Mouse (Mus musculus) heart, embryonic 10.5 days (tissue): ENCODE measurements around the gene Slc25a30. TPM values are rescaled to one million over a fixed set of nuclear protein-coding genes. Genes with fewer than 3 reads are reported as not detected.

ENCODE experiments used
- DNase-seq: peaks from one replicate; pipeline ENCODE4 v3.0.0-alpha.2; 2017; ENCODE audit warnings: low spot score
- H3K27ac ChIP-seq: fragments of 300-500 bp; sonication (generic); 2 replicates; pipeline ENCODE4 v1.5.1; 2016; ENCODE audit warnings: mild to moderate bottlenecking
- H3K27me3 ChIP-seq: fragments of 300-500 bp; sonication (generic); 2 replicates; pipeline ENCODE4 v1.6.1; 2016; ENCODE audit warnings: mild to moderate bottlenecking; ENCODE audit not compliant: poor library complexity, insufficient read depth, severe bottlenecking
- H3K36me3 ChIP-seq: fragments of 300-500 bp; sonication (generic); 2 replicates; pipeline ENCODE4 v1.6.1; 2016; ENCODE audit warnings: mild to moderate bottlenecking, moderate library complexity
- H3K4me1 ChIP-seq: fragments of 300-500 bp; sonication (generic); 2 replicates; pipeline ENCODE4 v1.6.1; 2016; ENCODE audit warnings: mild to moderate bottlenecking
- H3K4me3 ChIP-seq: fragments of 300-500 bp; sonication (generic); 2 replicates; pipeline ENCODE4 v1.5.1; 2016; ENCODE audit warnings: mild to moderate bottlenecking, moderate library complexity
- H3K9me3 ChIP-seq: fragments of 300-500 bp; sonication (generic); 2 replicates; pipeline ENCODE4 v1.6.1; 2016; ENCODE audit warnings: mild to moderate bottlenecking, moderate library complexity
- WGBS: fragments of 180-500 bp; shearing (Covaris S2); methylation state at CpG from one replicate; pipeline ENCODE4 v1.1.7; 2016; 5-methylcytosine and 5-hydroxymethylcytosine counted together
- polyA plus RNA-seq: library from polyadenylated mRNA; unstranded; fragments of >200 nt; fragmentation: Nextera tagmentation; extraction: Ambion mirVana; gene quantifications from 2 replicates; pipeline ENCODE4 v1.2.1, GENCODE M21; 2016

Gene Slc25a30
- polyA plus RNA-seq, 1 experiment from 2014 or later, result 5.2 TPM

GRCm38 (mm10) chr14:75756971-75757370 lies 29.9 kb downstream of the Slc25a30 start:
- 84% methylated on average over 6 of the region's 6 CpGs for WGBS
- Histone ChIP-seq H3K36me3 (no peaks in the 10 kb centered on the region), H3K4me1 (peaks cover 11% of the 10 kb centered on the region), H3K27me3 (peaks cover 15% of the 10 kb centered on the region; the same call in 1 of the 2 replicates), H3K27ac (no peak overlapping the region), H3K9me3 (no peaks in the 10 kb centered on the region), H3K4me3 (no peak overlapping the region)
- DNase-seq, result no peak

- under 1% methylated on average over 78 of the region's 78 CpGs for WGBS
- H3K27me3 ChIP-seq, result peaks cover 15% of the 10 kb centered on the region; the same call in 1 of the 2 replicates
- no peaks in the 10 kb centered on the region for H3K9me3 ChIP-seq
- no peaks in the 10 kb centered on the region for H3K36me3 ChIP-seq
- peak; percentile 97 for DNase-seq
- H3K4me3 ChIP-seq, result peak within 1 kb of the TSS; percentile 98
- peaks cover 11% of the 10 kb centered on the region for H3K4me1 ChIP-seq
- H3K27ac ChIP-seq, result peak within 1 kb of the TSS; percentile 93
Measured at GRCm38 (mm10) chr14:75753991-75754817, 32.6 kb downstream of the Slc25a30 start, which contains the start of gene Cog3. Gene Cog3, minus strand, starts transcription at chr14:75754517.

- DNase-seq, result no peak
- Histone ChIP-seq H3K36me3 (no peaks in the 10 kb centered on the region), H3K27me3 (peaks cover 13% of the 10 kb centered on the region; the same call in 1 of the 2 replicates), H3K4me1 (peaks cover 11% of the 10 kb centered on the region), H3K4me3 (peak overlapping the region; percentile 98), H3K9me3 (no peaks in the 10 kb centered on the region), H3K27ac (no peak overlapping the region)
- WGBS, result 62% methylated on average over 8 of the region's 8 CpGs
Measured at GRCm38 (mm10) chr14:75753206-75753605, 33.6 kb downstream of the Slc25a30 start.

- Histone ChIP-seq H3K27me3 (no peaks in the 10 kb centered on the region), H3K27ac (no peak overlapping the region), H3K36me3 (peaks cover 11% of the 10 kb centered on the region; the same call in 1 of the 2 replicates), H3K4me1 (peaks cover 11% of the 10 kb centered on the region), H3K4me3 (no peak overlapping the region), H3K9me3 (no peaks in the 10 kb centered on the region)
- no peak for DNase-seq
- 71% methylated on average over 4 of the region's 4 CpGs for WGBS
Measured at GRCm38 (mm10) chr14:75751040-75751439, 35.8 kb downstream of the Slc25a30 start.

- H3K4me3 ChIP-seq, result no peak overlapping the region
- no peaks in the 10 kb centered on the region for H3K27me3 ChIP-seq
- 90% methylated on average over 4 of the region's 4 CpGs for WGBS
- H3K36me3 ChIP-seq, result peaks cover 23% of the 10 kb centered on the region; the same call in 1 of the 2 replicates
- no peaks in the 10 kb centered on the region for H3K9me3 ChIP-seq
- H3K27ac ChIP-seq, result no peak overlapping the region
- no peak for DNase-seq
- H3K4me1 ChIP-seq, result peaks cover 11% of the 10 kb centered on the region
Measured at GRCm38 (mm10) chr14:75749123-75749522, 37.7 kb downstream of the Slc25a30 start.

- peaks cover 6% of the 10 kb centered on the region for H3K4me1 ChIP-seq
- H3K27ac ChIP-seq, result no peak overlapping the region
- no peak overlapping the region for H3K4me3 ChIP-seq
- peaks cover 28% of the 10 kb centered on the region; the same call in 1 of the 2 replicates for H3K36me3 ChIP-seq
- no peaks in the 10 kb centered on the region for H3K27me3 ChIP-seq
- WGBS, result 95% methylated on average over 2 of the region's 2 CpGs
- DNase-seq, result no peak
- H3K9me3 ChIP-seq, result no peaks in the 10 kb centered on the region
Measured at GRCm38 (mm10) chr14:75747960-75748359, 38.9 kb downstream of the Slc25a30 start.

GRCm38 (mm10) chr14:75741904-75742303 lies 44.9 kb downstream of the Slc25a30 start:
- Histone ChIP-seq H3K27ac (no peak overlapping the region), H3K36me3 (peaks cover 59% of the 10 kb centered on the region), H3K4me3 (no peak overlapping the region), H3K27me3 (no peaks in the 10 kb centered on the region), H3K4me1 (no peaks in the 10 kb centered on the region), H3K9me3 (no peaks in the 10 kb centered on the region)
- 72% methylated on average over 3 of the region's 3 CpGs for WGBS
- DNase-seq, result no peak

- Histone ChIP-seq H3K4me3 (no peak overlapping the region), H3K4me1 (no peaks in the 10 kb centered on the region), H3K27ac (no peak overlapping the region), H3K27me3 (no peaks in the 10 kb centered on the region), H3K36me3 (peaks cover 78% of the 10 kb centered on the region), H3K9me3 (no peaks in the 10 kb centered on the region)
- DNase-seq, result no peak
- 85% methylated on average over 3 of the region's 3 CpGs for WGBS
Measured at GRCm38 (mm10) chr14:75735597-75735996, 51.2 kb downstream of the Slc25a30 start.

GRCm38 (mm10) chr14:75732631-75733030 lies 54.2 kb downstream of the Slc25a30 start:
- peaks cover 88% of the 10 kb centered on the region for H3K36me3 ChIP-seq
- WGBS, result 84% methylated on average over 7 of the region's 7 CpGs

GRCm38 (mm10) chr14:75731361-75731760 lies 55.5 kb downstream of the Slc25a30 start:
- WGBS, result 75% methylated on average over 2 of the region's 2 CpGs
- H3K27me3 ChIP-seq, result no peaks in the 10 kb centered on the region
- H3K4me1 ChIP-seq, result no peaks in the 10 kb centered on the region
- H3K4me3 ChIP-seq, result no peak overlapping the region
- DNase-seq, result no peak
- H3K27ac ChIP-seq, result no peak overlapping the region
- H3K36me3 ChIP-seq, result peaks cover 87% of the 10 kb centered on the region
- H3K9me3 ChIP-seq, result no peaks in the 10 kb centered on the region

More at GRCm38 (mm10) chr14:75732631-75733030, 54.2 kb downstream of the Slc25a30 start:
- no peak overlapping the region for H3K4me3 ChIP-seq
- DNase-seq, result no peak
- no peaks in the 10 kb centered on the region for H3K4me1 ChIP-seq
- H3K27ac ChIP-seq, result no peak overlapping the region
- H3K27me3 ChIP-seq, result no peaks in the 10 kb centered on the region
- no peaks in the 10 kb centered on the region for H3K9me3 ChIP-seq

GRCm38 (mm10) chr14:75728111-75728510 lies 58.7 kb downstream of the Slc25a30 start:
- Histone ChIP-seq H3K27me3 (no peaks in the 10 kb centered on the region), H3K4me1 (no peaks in the 10 kb centered on the region), H3K9me3 (no peaks in the 10 kb centered on the region), H3K27ac (no peak overlapping the region), H3K36me3 (peaks cover 73% of the 10 kb centered on the region), H3K4me3 (no peak overlapping the region)
- WGBS, result 89% methylated on average over 5 of the region's 5 CpGs
- no peak for DNase-seq

- no peaks in the 10 kb centered on the region for H3K27me3 ChIP-seq
- peaks cover 70% of the 10 kb centered on the region for H3K36me3 ChIP-seq
- no peaks in the 10 kb centered on the region for H3K4me1 ChIP-seq
- H3K9me3 ChIP-seq, result no peaks in the 10 kb centered on the region
- no peak for DNase-seq
- H3K4me3 ChIP-seq, result no peak overlapping the region
- WGBS, result 82% methylated on average over 4 of the region's 4 CpGs
- H3K27ac ChIP-seq, result no peak overlapping the region
Measured at GRCm38 (mm10) chr14:75727046-75727445, 59.8 kb downstream of the Slc25a30 start.

GRCm38 (mm10) chr14:75722816-75723215 lies 64.0 kb downstream of the Slc25a30 start:
- Histone ChIP-seq H3K9me3 (no peaks in the 10 kb centered on the region), H3K36me3 (peaks cover 74% of the 10 kb centered on the region), H3K27ac (no peak overlapping the region), H3K4me1 (no peaks in the 10 kb centered on the region), H3K27me3 (no peaks in the 10 kb centered on the region), H3K4me3 (no peak overlapping the region)
- no peak for DNase-seq
- 95% methylated on average over 2 of the region's 2 CpGs for WGBS
